Mouse (Mus musculus): ENCODE data around the gene Gm6614. TPM values are rescaled to one million over a fixed set of nuclear protein-coding genes. Genes with fewer than 3 reads are reported as not detected.

Gene Gm6614
- polyA plus RNA-seq (2015; fragmentation: Nextera tagmentation; extraction: Ambion mirVana), result not detected in 2 replicates

DNA sequence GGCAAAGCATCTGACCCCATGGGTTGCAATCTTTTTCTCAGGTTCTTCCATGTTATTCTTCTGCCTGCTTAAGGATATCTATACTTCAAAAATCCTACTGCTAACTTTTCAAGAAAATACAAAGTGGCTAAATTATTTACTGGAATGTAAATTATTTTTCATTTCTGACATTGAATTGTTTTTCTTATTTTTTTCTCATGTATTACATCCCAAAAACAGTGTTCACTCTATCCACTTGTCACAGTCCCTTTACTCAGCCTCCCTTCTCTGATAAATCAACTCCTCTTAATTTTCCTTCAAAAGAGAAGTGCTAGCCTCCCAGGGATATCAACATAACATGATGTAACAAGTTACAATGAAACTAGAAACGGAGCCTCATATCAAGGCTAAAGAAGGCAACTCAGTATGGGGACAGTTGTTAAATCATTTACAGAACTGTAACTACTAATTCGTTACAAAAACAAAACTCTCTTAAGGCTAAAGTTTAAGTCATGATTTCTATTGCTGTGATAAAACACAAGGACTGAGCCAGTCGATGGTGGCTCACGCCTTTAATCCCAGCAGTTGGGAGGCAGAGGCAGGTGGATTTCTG, at the start of gene Gm6614:
Gene Gm6614, minus strand, starts transcription at position 51 of the 592 bp plus-strand sequence.

DNA sequence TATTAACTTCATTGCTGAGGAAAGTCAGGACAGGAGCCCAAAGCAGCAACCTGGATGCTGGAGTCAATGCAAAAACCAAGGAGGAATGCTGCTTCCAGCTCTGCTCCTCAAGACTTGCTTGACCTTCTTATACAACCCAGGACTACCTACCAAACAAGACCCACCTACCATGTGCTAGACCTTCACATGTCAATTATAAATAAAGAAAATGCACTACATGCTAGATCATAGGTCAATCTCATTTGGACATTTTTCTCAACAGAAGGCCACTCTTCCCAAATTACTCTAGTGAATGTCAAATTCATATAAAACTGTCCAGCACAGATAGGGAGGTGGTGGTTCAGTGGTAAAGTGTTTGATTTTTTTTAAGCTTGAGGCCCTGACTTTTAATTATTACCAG, 64.4 kb downstream of the Gm6614 start, which contains the start of gene Slco1a1:
Gene Slco1a1, minus strand, starts transcription at position 101 of the 400 bp plus-strand sequence.

Other genes starting within 250 kb of the Gm6614 start
- gene Gm5724, start 237.6 kb downstream of the Gm6614 start, polyA plus RNA-seq (2015; fragmentation: Nextera tagmentation; extraction: Ambion mirVana), result not detected in 2 replicates
- gene Slco1a4, start 155.2 kb downstream of the Gm6614 start, polyA plus RNA-seq (2015; fragmentation: Nextera tagmentation; extraction: Ambion mirVana), result not detected in 2 replicates
- gene Slco1a1, start 64.5 kb downstream of the Gm6614 start, polyA plus RNA-seq (2015; fragmentation: Nextera tagmentation; extraction: Ambion mirVana), result not detected in 2 replicates
- not detected in 2 replicates for gene Slco1a6, start 197.1 kb upstream of the Gm6614 start, polyA plus RNA-seq (2015; fragmentation: Nextera tagmentation; extraction: Ambion mirVana)